16 mouse cellular contexts compared by ENCODE assay signal in the genomic region with DNA sequence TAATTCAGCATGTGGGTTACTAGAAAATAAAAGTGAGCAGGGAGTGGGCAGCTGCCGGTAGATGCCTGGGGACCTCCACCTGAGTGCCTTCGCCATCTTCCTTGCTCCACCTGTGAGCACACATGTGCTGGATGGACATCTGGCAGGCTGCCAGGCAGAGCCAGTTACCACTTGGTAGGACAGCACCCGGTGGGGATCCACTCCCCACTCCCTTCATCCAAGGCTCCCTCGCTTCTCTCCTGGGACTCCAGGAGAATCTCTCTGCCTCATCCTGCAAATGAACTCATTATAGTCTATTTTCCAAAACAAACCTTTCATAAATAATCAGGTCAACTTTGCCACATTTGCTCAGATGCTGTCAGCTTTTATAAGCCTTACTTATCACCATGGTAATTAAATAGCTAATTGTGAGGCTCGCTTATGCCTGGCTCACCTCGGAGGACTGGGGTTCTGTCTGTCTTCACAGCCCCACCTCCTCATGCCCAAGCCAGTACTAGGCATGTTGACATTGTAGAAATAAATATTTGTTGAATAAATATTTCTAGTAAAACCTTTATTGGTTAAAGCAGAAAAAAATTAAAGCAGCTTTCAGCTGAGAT. TPM values are rescaled to one million over a fixed set of nuclear protein-coding genes. Genes with fewer than 3 reads are reported as not detected.
DNase-seq lines count a peak whose midpoint lies in the region; ATAC-seq and TF ChIP-seq lines count a peak whose summit lies in the region.
"Had no signal": no experiment of that assay in that cellular context is flagged by ENCODE, and none has a peak within 500 bp of the region (broad histone marks: within the 10 kb centered on the region; RNA-seq: fewer than 3 reads in every experiment).

No protein-coding gene starts in this region.

- no peak for TF ChIP-seq CTCF in layer of hippocampus, adult 2 months (conservative IDR thresholded peaks at IDR 0.05)
- no peak for TF ChIP-seq CTCF in brain, embryonic 14.5 days (IDR thresholded peaks at IDR 0.05; ENCODE audit: borderline replicate concordance, extremely low read depth, insufficient read depth, insufficient read length)

- H3K4me2 ChIP-seq in embryonic facial prominence, embryonic 11.5 days (ENCODE audit: low read depth, low read length): no peak overlapping the region
- peak overlapping the region; percentile 7 for H3K4me2 ChIP-seq in midbrain, embryonic 16.5 days (ENCODE audit: low read length)
- no peak overlapping the region for H3K4me2 ChIP-seq in heart, embryonic 12.5 days
- H3K4me2 ChIP-seq: kidney, embryonic 15.5 days; limb, embryonic 15.5 days had no signal

- ATAC-seq in embryonic facial prominence, embryonic 11.5 days (replicated peaks; ENCODE audit: insufficient number of reproducible peaks, low FRiP score, low TSS enrichment, low read depth): 0 out of 2 replicates have a peak, but pooled peaks have one; percentile 30
- peak; percentile 44; the same call in 1 of the 2 replicates for ATAC-seq in midbrain, embryonic 16.5 days
- ATAC-seq in megakaryocyte progenitor cell, adult 5-6 weeks (replicated peaks; ENCODE audit: poor library complexity): no peak
- no peak for ATAC-seq in heart, embryonic 12.5 days (ENCODE audit: insufficient number of reproducible peaks, low FRiP score)

- H3K36me3 ChIP-seq in embryonic facial prominence, embryonic 11.5 days (replicated peaks; ENCODE audit: control insufficient read depth, insufficient read depth, low read depth, low read length): no peaks in the 10 kb centered on the region
- no peaks in the 10 kb centered on the region for H3K36me3 ChIP-seq in embryonic facial prominence, embryonic 10.5 days (replicated peaks)
- no peaks in the 10 kb centered on the region for H3K36me3 ChIP-seq in midbrain, embryonic 16.5 days (ENCODE audit: control insufficient read depth, insufficient read depth, low read length)
- H3K36me3 ChIP-seq in heart, embryonic 12.5 days: no peaks in the 10 kb centered on the region
- H3K36me3 ChIP-seq: kidney, embryonic 15.5 days; limb, embryonic 15.5 days had no signal

- no peak for DNase-seq in embryonic facial prominence, embryonic 11.5 days (ENCODE audit: low spot score)
- no peak for DNase-seq in embryonic facial prominence, embryonic 10.5 days (ENCODE audit: low spot score)
- DNase-seq in layer of hippocampus, adult 2 months (ENCODE audit: low spot score in 2 of 2): no peak
- no peak for DNase-seq in layer of hippocampus, adult 18-20 months (ENCODE audit: low spot score in 2 of 2)
- peak; percentile 63 for DNase-seq in brain, embryonic 14.5 days (ENCODE audit: low read depth)
- DNase-seq: adrenal gland, postnatal 36 days; heart, adult 2 months; lung, adult 2 months; thymus, postnatal 36 days had no signal

- no peaks in the 10 kb centered on the region for H3K9me3 ChIP-seq in embryonic facial prominence, embryonic 11.5 days (replicated peaks; ENCODE audit: control insufficient read depth, low read length)
- peaks cover 11% of the 10 kb centered on the region; the same call in 1 of the 2 replicates for H3K9me3 ChIP-seq in embryonic facial prominence, embryonic 10.5 days
- H3K9me3 ChIP-seq in midbrain, embryonic 16.5 days (replicated peaks; ENCODE audit: control insufficient read depth, low read length, poor library complexity, severe bottlenecking): no peaks in the 10 kb centered on the region
- H3K9me3 ChIP-seq in heart, embryonic 12.5 days (replicated peaks): 0 out of 2 replicates have a peak, but pooled peaks cover 13% of the 10 kb centered on the region
- H3K9me3 ChIP-seq: limb, embryonic 15.5 days had no signal

- no peak overlapping the region for H3K27ac ChIP-seq in embryonic facial prominence, embryonic 11.5 days (replicated peaks; ENCODE audit: low read depth, low read length)
- H3K27ac ChIP-seq in embryonic facial prominence, embryonic 10.5 days (replicated peaks): no peak overlapping the region
- peak overlapping the region; percentile 36; the same call in 1 of the 2 replicates for H3K27ac ChIP-seq in layer of hippocampus, adult 2 months
- H3K27ac ChIP-seq in midbrain, embryonic 16.5 days (ENCODE audit: low read length): peak overlapping the region; percentile 48
- no peak overlapping the region for H3K27ac ChIP-seq in heart, embryonic 12.5 days (ENCODE audit: poor library complexity, severe bottlenecking)
- H3K27ac ChIP-seq: heart, adult 2 months; kidney, embryonic 15.5 days; limb, embryonic 15.5 days had no signal

- H3K4me3 ChIP-seq in embryonic facial prominence, embryonic 11.5 days (ENCODE audit: low read depth, low read length): no peak overlapping the region
- no peak overlapping the region for H3K4me3 ChIP-seq in embryonic facial prominence, embryonic 10.5 days
- H3K4me3 ChIP-seq in layer of hippocampus, adult 2 months: no peak overlapping the region
- H3K4me3 ChIP-seq in midbrain, embryonic 16.5 days (ENCODE audit: low read depth, low read length): no peak overlapping the region
- H3K4me3 ChIP-seq in heart, embryonic 12.5 days: no peak overlapping the region
- H3K4me3 ChIP-seq: heart, adult 2 months; kidney, embryonic 15.5 days; limb, embryonic 15.5 days had no signal

- TF ChIP-seq POLR2A in brain, embryonic 14.5 days (IDR thresholded peaks at IDR 0.05; ENCODE audit: borderline replicate concordance, extremely low read depth, insufficient read depth, insufficient read length, poor library complexity, severe bottlenecking): no peak

- H3K9ac ChIP-seq in embryonic facial prominence, embryonic 11.5 days (replicated peaks; ENCODE audit: low read length): no peak overlapping the region
- H3K9ac ChIP-seq in midbrain, embryonic 16.5 days (ENCODE audit: low read depth, low read length): peak overlapping the region; percentile 26; the same call in 1 of the 2 replicates
- no peak overlapping the region for H3K9ac ChIP-seq in heart, embryonic 12.5 days
- H3K9ac ChIP-seq: kidney, embryonic 15.5 days; limb, embryonic 15.5 days had no signal

- 61% methylated on average over 6 of the region's 6 CpGs for WGBS in embryonic facial prominence, embryonic 11.5 days
- WGBS in embryonic facial prominence, embryonic 10.5 days: 62% methylated on average over 6 of the region's 6 CpGs
- WGBS in midbrain, embryonic 16.5 days: 28% methylated on average over 6 of the region's 6 CpGs
- 66% methylated on average over 6 of the region's 6 CpGs for WGBS in heart, embryonic 12.5 days

- no peaks in the 10 kb centered on the region for H3K4me1 ChIP-seq in embryonic facial prominence, embryonic 11.5 days (ENCODE audit: control insufficient read depth, insufficient read depth, low read length)
- H3K4me1 ChIP-seq in embryonic facial prominence, embryonic 10.5 days: peaks cover 37% of the 10 kb centered on the region
- peaks cover 29% of the 10 kb centered on the region for H3K4me1 ChIP-seq in midbrain, embryonic 16.5 days (ENCODE audit: control insufficient read depth, insufficient read depth, low read length)
- H3K4me1 ChIP-seq in heart, embryonic 12.5 days (replicated peaks): no peaks in the 10 kb centered on the region

- H3K27me3 ChIP-seq in embryonic facial prominence, embryonic 11.5 days (ENCODE audit: control insufficient read depth, insufficient read depth, low read length): no peaks in the 10 kb centered on the region
- H3K27me3 ChIP-seq in embryonic facial prominence, embryonic 10.5 days (replicated peaks; ENCODE audit: low read depth, poor library complexity, severe bottlenecking): no peaks in the 10 kb centered on the region
- no peaks in the 10 kb centered on the region for H3K27me3 ChIP-seq in midbrain, embryonic 16.5 days (ENCODE audit: control insufficient read depth, insufficient read depth, low read depth, low read length)
- peaks cover 17% of the 10 kb centered on the region; the same call in 1 of the 2 replicates for H3K27me3 ChIP-seq in heart, embryonic 12.5 days (replicated peaks)

RNA-seq across cellular contexts. Expression of gene Fcnb, which starts 33.9 kb away (rescaled TPM):
- 0.52 TPM in 1 of 2 replicates, not detected in the other for polyA plus RNA-seq in embryonic facial prominence, embryonic 11.5 days (2014; fragmentation: Nextera tagmentation; extraction: Ambion mirVana)
- not detected in 2 replicates for polyA plus RNA-seq in embryonic facial prominence, embryonic 10.5 days (2016; fragmentation: Nextera tagmentation; extraction: Ambion mirVana)
- not detected for total RNA-seq in layer of hippocampus, adult 2 months (2021)
- total RNA-seq in layer of hippocampus, adult 18-20 months (2021): not detected
- polyA plus RNA-seq in brain, embryonic 14.5 days (2012; rRNA removed): 0.14 and 0.24 TPM in 2 replicates
- not detected in 2 replicates for polyA plus RNA-seq in midbrain, embryonic 16.5 days (2015; fragmentation: Nextera tagmentation; extraction: Ambion mirVana)
- 149 and 237 TPM in 2 replicates for total RNA-seq in megakaryocyte progenitor cell, adult 5-6 weeks (2015)
- 92.7 and 139 TPM in 2 replicates for total RNA-seq in megakaryocyte progenitor cell, adult 5-6 weeks (2017)
- 0.33 TPM in 1 of 2 replicates, not detected in the other for polyA plus RNA-seq in heart, embryonic 12.5 days (2016; fragmentation: Nextera tagmentation; extraction: Ambion mirVana)
- total RNA-seq: adrenal gland, postnatal 36 days; CH12.LX; heart, adult 2 months had no signal
- polyA plus RNA-seq: heart, adult 2 months; heart, postnatal 0 days had no signal

Comparison
In these comparisons a context has a peak if more than half of its experiments do, and no peak if none do; other contexts are left out.
1. ATAC-seq: peak in embryonic facial prominence, embryonic 11.5 days (single experiment) and midbrain, embryonic 16.5 days (single experiment); none in megakaryocyte progenitor cell, adult 5-6 weeks (single experiment) and heart, embryonic 12.5 days (single experiment).
2. H3K27ac ChIP-seq: peak in layer of hippocampus, adult 2 months (single experiment) and midbrain, embryonic 16.5 days (single experiment); none in embryonic facial prominence, embryonic 11.5 days (single experiment), embryonic facial prominence, embryonic 10.5 days (single experiment) and heart, embryonic 12.5 days (single experiment).